Mouse (Mus musculus): Measurements from ENCODE around the gene Zfp128.

DNA sequence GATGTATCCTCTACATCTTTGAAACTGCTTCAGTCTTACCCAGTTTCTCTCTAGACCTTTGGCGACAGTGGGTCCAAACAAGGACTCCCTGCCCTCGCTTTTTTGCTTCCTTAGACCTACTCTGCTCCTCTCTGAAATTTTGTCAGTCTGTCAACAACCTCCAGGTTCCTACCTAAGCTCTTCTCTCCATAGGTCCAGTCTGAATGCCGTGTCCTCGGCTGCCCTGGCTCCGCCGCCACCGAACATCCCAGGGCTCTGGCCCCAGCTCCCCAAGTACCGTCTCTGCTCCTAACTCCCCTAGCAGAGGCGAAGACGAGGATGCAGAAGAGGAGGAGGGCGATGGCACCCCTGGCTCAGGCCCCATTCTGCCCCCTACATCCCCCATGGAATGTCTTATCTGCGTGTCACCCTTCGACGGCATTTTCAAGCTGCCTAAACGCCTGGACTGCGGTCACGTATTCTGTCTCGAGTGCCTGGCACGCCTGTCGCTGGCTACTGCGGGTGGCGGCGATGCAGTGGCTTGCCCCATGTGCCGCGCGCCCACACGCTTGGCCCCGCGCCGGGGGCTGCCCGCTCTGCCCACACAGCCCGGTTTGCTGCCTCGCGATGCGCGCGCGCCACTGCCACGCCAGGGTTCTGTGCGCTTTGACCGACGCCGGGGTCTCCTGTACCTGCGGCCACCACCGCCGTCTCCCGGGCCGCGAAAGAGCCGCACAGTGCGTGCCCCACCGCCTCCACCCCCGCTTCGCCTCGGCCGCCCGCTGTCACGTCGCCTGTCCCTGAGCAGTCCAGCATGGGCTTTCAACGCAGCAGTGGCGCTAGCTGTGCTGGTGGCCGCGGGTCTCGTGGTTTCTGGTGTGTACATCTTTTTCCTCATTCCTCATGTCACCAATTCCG is 47.0 kb downstream of the Zfp128 start:
- TF ChIP-seq CTCF (IDR thresholded peaks at IDR 0.05) (no peak), EP300 (IDR thresholded peaks at IDR 0.05) (no peak)
